Mouse (Mus musculus) erythroblast, embryonic 14.5 days (primary cell): ENCODE results near the gene Ctu2. TPM values are rescaled to one million over a fixed set of nuclear protein-coding genes. Genes with fewer than 3 reads are reported as not detected.

Source experiments
- H3K27me3 ChIP-seq: 2 replicates; pipeline ENCODE4 v1.6.1; 2012; ENCODE audit warnings: inconsistent platforms; ENCODE audit not compliant: control insufficient read depth
- H3K36me3 ChIP-seq: 2 replicates; pipeline ENCODE4 v1.6.1; 2012; ENCODE audit warnings: mild to moderate bottlenecking, inconsistent platforms; ENCODE audit not compliant: control insufficient read depth
- H3K4me1 ChIP-seq: 2 replicates; pipeline ENCODE4 v1.6.1; 2012; ENCODE audit warnings: inconsistent platforms; ENCODE audit not compliant: control insufficient read depth
- H3K4me3 ChIP-seq: replicated peaks from 2 replicates; pipeline ENCODE3; 2012; ENCODE audit warnings: moderate library complexity, mild to moderate bottlenecking, inconsistent platforms
- H3K9me3 ChIP-seq: 2 replicates; pipeline ENCODE4 v1.6.1; 2012; ENCODE audit warnings: low read length, inconsistent platforms, mixed read lengths; ENCODE audit not compliant: control insufficient read depth
- GATA1 ChIP-seq: IDR thresholded peaks from 2 replicates; pipeline ENCODE4 v1.6.1; 2012; ENCODE audit warnings: low read length, inconsistent platforms, mixed read lengths
- TAL1 ChIP-seq: IDR thresholded peaks from 3 replicates; pipeline ENCODE4 v1.6.1; 2012; ENCODE audit warnings: low read length, inconsistent platforms, mixed read lengths
- polyA plus RNA-seq: library from polyadenylated mRNA; stranded (reverse); fragments of >175 nt; gene quantifications from 2 replicates; pipeline ENCODE4 v1.2.3, GENCODE M21; 2012

Ctu2 gene
- polyA plus RNA-seq, 1 experiment, result 1.2 TPM

- Histone ChIP-seq H3K4me1 (peaks cover 18% of the 10 kb centered on the region), H3K9me3 (no peaks in the 10 kb centered on the region), H3K4me3 (no peak overlapping the region), H3K27me3 (no peaks in the 10 kb centered on the region), H3K36me3 (peaks cover 55% of the 10 kb centered on the region)
- TF ChIP-seq TAL1 (no peak), GATA1 (no peak)
Measured at GRCm38 (mm10) chr8:122469965-122470364, 6.0 kb upstream of the Ctu2 start.

GRCm38 (mm10) chr8:122470691-122471090 lies 5.3 kb upstream of the Ctu2 start:
- no peaks in the 10 kb centered on the region for H3K9me3 ChIP-seq
- H3K4me1 ChIP-seq, result peaks cover 20% of the 10 kb centered on the region
- TF ChIP-seq TAL1 (no peak), GATA1 (no peak)
- H3K27me3 ChIP-seq, result no peaks in the 10 kb centered on the region
- peaks cover 55% of the 10 kb centered on the region for H3K36me3 ChIP-seq
- no peak overlapping the region for H3K4me3 ChIP-seq

GRCm38 (mm10) chr8:122473911-122474421 lies 2.0 kb upstream of the Ctu2 start:
- no peak overlapping the region for H3K4me3 ChIP-seq
- no peaks in the 10 kb centered on the region for H3K9me3 ChIP-seq
- TF ChIP-seq GATA1 (no peak), TAL1 (no peak)
- peaks cover 46% of the 10 kb centered on the region for H3K36me3 ChIP-seq
- no peaks in the 10 kb centered on the region for H3K27me3 ChIP-seq
- H3K4me1 ChIP-seq, result peaks cover 39% of the 10 kb centered on the region

- Histone ChIP-seq H3K27me3 (no peaks in the 10 kb centered on the region), H3K4me1 (peaks cover 39% of the 10 kb centered on the region), H3K36me3 (peaks cover 48% of the 10 kb centered on the region), H3K9me3 (no peaks in the 10 kb centered on the region), H3K4me3 (peak overlapping the region; percentile 85)
- TF ChIP-seq TAL1 (no peak), GATA1 (no peak; the same call in 1 of the 2 replicates)
Measured at GRCm38 (mm10) chr8:122474951-122475560, 887 bp upstream of the Ctu2 start.

- H3K4me1 ChIP-seq, result peaks cover 5% of the 10 kb centered on the region
Measured at GRCm38 (mm10) chr8:122482448-122482847, 6.5 kb downstream of the Ctu2 start.

GRCm38 (mm10) chr8:122483877-122484276 lies 7.9 kb downstream of the Ctu2 start:
- Histone ChIP-seq H3K27me3 (no peaks in the 10 kb centered on the region; the same call in 1 of the 2 replicates), H3K4me3 (no peak overlapping the region), H3K36me3 (peaks cover 100% of the 10 kb centered on the region), H3K9me3 (peaks cover 20% of the 10 kb centered on the region), H3K4me1 (no peaks in the 10 kb centered on the region; the same call in 1 of the 2 replicates)
- no peak for TF ChIP-seq GATA1
- TF ChIP-seq TAL1, result no peak

More at GRCm38 (mm10) chr8:122482448-122482847, 6.5 kb downstream of the Ctu2 start:
- H3K27me3 ChIP-seq, result no peaks in the 10 kb centered on the region; the same call in 1 of the 2 replicates
- TF ChIP-seq GATA1 (no peak), TAL1 (no peak)
- no peak overlapping the region for H3K4me3 ChIP-seq
- peaks cover 20% of the 10 kb centered on the region for H3K9me3 ChIP-seq
- peaks cover 96% of the 10 kb centered on the region for H3K36me3 ChIP-seq

GRCm38 (mm10) chr8:122484831-122485230 lies 8.9 kb downstream of the Ctu2 start:
- peaks cover 100% of the 10 kb centered on the region for H3K36me3 ChIP-seq
- H3K4me3 ChIP-seq, result no peak overlapping the region

GRCm38 (mm10) chr8:122488387-122488786 lies 12.4 kb downstream of the Ctu2 start:
- Histone ChIP-seq H3K9me3 (peaks cover 18% of the 10 kb centered on the region), H3K27me3 (no peaks in the 10 kb centered on the region; the same call in 1 of the 2 replicates), H3K4me3 (no peak overlapping the region), H3K36me3 (peaks cover 100% of the 10 kb centered on the region), H3K4me1 (no peaks in the 10 kb centered on the region; the same call in 1 of the 2 replicates)
- TF ChIP-seq GATA1 (no peak), TAL1 (no peak)

More at GRCm38 (mm10) chr8:122484831-122485230, 8.9 kb downstream of the Ctu2 start:
- Histone ChIP-seq H3K27me3 (no peaks in the 10 kb centered on the region; the same call in 1 of the 2 replicates), H3K9me3 (peaks cover 20% of the 10 kb centered on the region), H3K4me1 (no peaks in the 10 kb centered on the region; the same call in 1 of the 2 replicates)
- 0 out of 3 replicates have a peak, but pooled peaks have one; percentile 11 for TF ChIP-seq TAL1
- TF ChIP-seq GATA1, result no peak

GRCm38 (mm10) chr8:122497016-122497734 lies 21.2 kb downstream of the Ctu2 start:
- Histone ChIP-seq H3K4me1 (peaks cover 8% of the 10 kb centered on the region), H3K9me3 (peaks cover 4% of the 10 kb centered on the region), H3K27me3 (no peaks in the 10 kb centered on the region; the same call in 1 of the 2 replicates), H3K4me3 (no peak overlapping the region), H3K36me3 (peaks cover 99% of the 10 kb centered on the region)
- TF ChIP-seq GATA1, result no peak
- no peak for TF ChIP-seq TAL1
